Mouse (Mus musculus): ENCODE measurements around the gene Kirrel. TPM values are rescaled to one million over a fixed set of nuclear protein-coding genes. Genes with fewer than 3 reads are reported as not detected.

Gene Kirrel
- total RNA-seq (2012; rRNA removed) (not detected in 2 replicates), total RNA-seq (2014; rRNA removed) (not detected in 2 replicates), polyA plus RNA-seq (2012; ENCODE audit: insufficient read length, low read depth) (not detected in 2 replicates)

DNA sequence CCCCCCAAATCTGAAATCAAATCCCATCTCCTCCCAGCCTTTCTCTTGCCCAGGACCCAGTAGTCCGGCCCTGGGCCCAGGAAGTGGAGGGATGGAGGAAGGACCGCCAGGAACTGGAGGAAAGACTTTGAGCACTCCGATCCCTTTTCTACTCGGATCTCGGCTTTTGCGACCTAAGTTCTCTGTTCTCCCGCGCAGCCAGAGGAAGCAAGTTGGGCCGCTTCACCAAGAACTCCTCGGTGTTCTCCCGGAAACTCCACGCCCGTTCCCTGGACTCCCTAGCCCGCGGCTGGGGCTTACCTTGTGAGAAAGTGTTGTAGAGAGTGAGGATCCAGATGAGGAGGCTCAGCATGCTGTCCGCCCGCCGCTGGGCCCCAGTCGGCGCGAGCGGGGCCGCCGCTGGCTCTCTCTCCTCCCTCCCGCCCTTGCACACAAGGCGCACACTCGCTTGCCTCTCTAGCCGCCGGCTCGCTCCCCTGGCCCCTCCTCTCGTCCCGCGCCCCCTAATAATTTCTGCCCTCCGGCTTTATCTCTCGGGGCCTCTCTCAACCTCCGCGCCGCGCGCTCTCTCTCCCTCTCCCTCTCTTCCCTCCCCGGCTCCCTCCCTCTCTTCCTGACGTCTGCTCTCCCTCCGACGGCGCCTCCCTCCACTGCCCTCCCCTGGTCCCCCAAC lies at the start of gene Kirrel:
Gene Kirrel (minus strand): TSS at position 652 of the 673 bp plus-strand sequence.
- Histone ChIP-seq H3K9me3 (replicated peaks; ENCODE audit: low read length) (no peaks in the 10 kb centered on the region), H3K79me2 (replicated peaks; ENCODE audit: control insufficient read depth, extremely low read depth, insufficient read depth, poor library complexity, severe bottlenecking) (no peaks in the 10 kb centered on the region), H3K4me2 (ENCODE audit: insufficient read depth, low read depth, poor library complexity, severe bottlenecking) (peak within 1 kb of the TSS; percentile 27; the same call in 1 of the 2 replicates), H3K9ac (ENCODE audit: insufficient read depth, low read depth) (no peak within 1 kb of the TSS), H3K27me3 (replicated peaks) (peaks cover 64% of the 10 kb centered on the region), H3K27ac (ENCODE audit: insufficient read depth, low read depth) (no peak within 1 kb of the TSS), H3K4me1 (ENCODE audit: control insufficient read depth in 1 of 2, insufficient read depth in 2 of 2) (no peaks in the 10 kb centered on the region), H3K36me3 (replicated peaks in 1 of 2; ENCODE audit: control insufficient read depth in 1 of 2, insufficient read depth in 1 of 2, low read length in 1 of 2) (no peaks in the 10 kb centered on the region), H3K4me3 (replicated peaks in 1 of 3; ENCODE audit: low read depth in 2 of 3, low read length in 2 of 3, poor library complexity in 1 of 3) (no peak within 1 kb of the TSS)
- TF ChIP-seq USF2 (conservative IDR thresholded peaks at IDR 0.05; ENCODE audit: low read depth, low read length) (no peak), MEF2A (IDR thresholded peaks at IDR 0.05; ENCODE audit: borderline replicate concordance, low read depth, low read length) (no peak), E2F4 (IDR thresholded peaks at IDR 0.05; ENCODE audit: insufficient replicate concordance, low read depth, low read length) (no peak), MAZ (IDR thresholded peaks at IDR 0.05; ENCODE audit: low read depth, low read length) (no peak), USF1 (IDR thresholded peaks at IDR 0.05; ENCODE audit: low read depth, low read length) (no peak), ELF1 (IDR thresholded peaks at IDR 0.05; ENCODE audit: low read depth, low read length) (no peak), BHLHE40 (IDR thresholded peaks at IDR 0.05; ENCODE audit: low read depth, low read length) (no peak)
- no peak for DNase-seq (ENCODE audit: extremely low read depth)
- dilution Hi-C loops (cut with MboI; ENCODE audit: extremely low pct_ligation_motif_present, extremely low pct_unique_long_range_greater_than_20kb, low sequenced_read_pairs), result no loop called here
- in situ Hi-C loops (cut with MboI; ENCODE audit: low pct_ligation_motif_present, low pct_unique_long_range_greater_than_20kb, low sequenced_read_pairs), result loop anchor here (10.0 kb wide), 1 partner anchor 89 kb away; no protein-coding TSS in a partner anchor

DNA sequence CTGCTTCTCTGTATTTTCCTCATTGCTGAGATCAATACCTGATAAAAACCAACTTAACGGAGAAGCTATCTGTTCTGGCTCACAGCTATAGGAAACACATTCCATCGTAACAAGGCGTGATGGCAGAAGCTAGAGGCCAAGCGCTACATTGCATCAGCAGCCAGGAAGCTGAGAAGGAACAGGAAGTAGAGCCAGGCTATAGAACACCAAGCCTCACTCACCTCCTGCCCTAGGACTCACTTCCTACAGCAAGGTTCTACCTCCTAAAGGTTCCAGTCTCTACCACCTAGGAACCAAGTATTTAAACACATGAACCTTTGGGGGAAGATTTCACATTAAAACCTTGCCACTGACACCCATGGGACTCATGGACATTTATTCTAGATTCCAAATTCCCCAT lies 49.1 kb upstream of the Kirrel start:
- Histone ChIP-seq H3K79me2 (replicated peaks; ENCODE audit: control insufficient read depth, extremely low read depth, insufficient read depth, poor library complexity, severe bottlenecking) (no peaks in the 10 kb centered on the region), H3K27me3 (replicated peaks) (no peaks in the 10 kb centered on the region), H3K27ac (ENCODE audit: insufficient read depth, low read depth) (no peak overlapping the region), H3K36me3 (replicated peaks in 1 of 2; ENCODE audit: control insufficient read depth in 1 of 2, insufficient read depth in 1 of 2, low read length in 1 of 2) (no peaks in the 10 kb centered on the region), H3K4me3 (replicated peaks in 1 of 3; ENCODE audit: low read depth in 2 of 3, low read length in 2 of 3, poor library complexity in 1 of 3) (no peak overlapping the region), H3K9ac (ENCODE audit: insufficient read depth, low read depth) (no peak overlapping the region), H3K9me3 (replicated peaks; ENCODE audit: low read length) (no peaks in the 10 kb centered on the region), H3K4me1 (ENCODE audit: control insufficient read depth in 1 of 2, insufficient read depth in 2 of 2) (peaks cover 0 to 9% of the 10 kb centered on the region in 2 experiments; a peak in 2 of 4 replicates), H3K4me2 (ENCODE audit: insufficient read depth, low read depth, poor library complexity, severe bottlenecking) (no peak overlapping the region)
- dilution Hi-C loops (cut with MboI; ENCODE audit: extremely low pct_ligation_motif_present, extremely low pct_unique_long_range_greater_than_20kb, low sequenced_read_pairs), result no loop called here
- no peak for TF ChIP-seq ETS1 (conservative IDR thresholded peaks at IDR 0.05; ENCODE audit: low read depth, low read length)
- no peak for TF ChIP-seq SMC3 (IDR thresholded peaks at IDR 0.05; ENCODE audit: low read depth, low read length)
- TF ChIP-seq NELFE (IDR thresholded peaks at IDR 0.05; ENCODE audit: low read depth, low read length), result no peak
- no peak for TF ChIP-seq MXI1 (IDR thresholded peaks at IDR 0.05; ENCODE audit: low read depth, low read length)
- no peak for TF ChIP-seq MAX (IDR thresholded peaks at IDR 0.05; ENCODE audit: low read length)
- TF ChIP-seq GABPA (IDR thresholded peaks at IDR 0.05; ENCODE audit: insufficient replicate concordance, low read depth, low read length), result no peak
- no peak for TF ChIP-seq USF2 (conservative IDR thresholded peaks at IDR 0.05; ENCODE audit: low read depth, low read length)
- no peak for TF ChIP-seq NRF1 (IDR thresholded peaks at IDR 0.05; ENCODE audit: low read depth, low read length)
- TF ChIP-seq MEF2A (IDR thresholded peaks at IDR 0.05; ENCODE audit: borderline replicate concordance, low read depth, low read length), result no peak
- TF ChIP-seq ZNF384 (IDR thresholded peaks at IDR 0.05; ENCODE audit: low read depth, low read length), result no peak
- no peak for TF ChIP-seq KAT2A (IDR thresholded peaks at IDR 0.05; ENCODE audit: insufficient replicate concordance, low read length)
- no peak for TF ChIP-seq TCF12 (IDR thresholded peaks at IDR 0.05; ENCODE audit: low read depth, low read length)
- no peak for TF ChIP-seq ZMIZ1 (IDR thresholded peaks at IDR 0.05; ENCODE audit: low read depth, low read length)
- no peak for TF ChIP-seq E2F4 (IDR thresholded peaks at IDR 0.05; ENCODE audit: insufficient replicate concordance, low read depth, low read length)
- no peak for TF ChIP-seq ZC3H11A (IDR thresholded peaks at IDR 0.05; ENCODE audit: low read depth, low read length)
- no peak for TF ChIP-seq SIN3A (IDR thresholded peaks at IDR 0.05; ENCODE audit: low read length)
- no peak for TF ChIP-seq RCOR1 (conservative IDR thresholded peaks at IDR 0.05; ENCODE audit: low read depth, low read length)
- in situ Hi-C loops (cut with MboI; ENCODE audit: low pct_ligation_motif_present, low pct_unique_long_range_greater_than_20kb, low sequenced_read_pairs), result no loop called here
- DNase-seq (ENCODE audit: extremely low read depth), result no peak
